Mouse (Mus musculus) midbrain, embryonic 16.5 days (tissue): Measurements from ENCODE around the gene Tpst2. TPM values are rescaled to one million over a fixed set of nuclear protein-coding genes. Genes with fewer than 3 reads are reported as not detected.
A peak's percentile ranks its signal among the peaks of the same experiment; 100 is the strongest.

Experiments used
- ATAC-seq: fragments of 200-750 bp; cut with Nextera tagmentation; 2 replicates; pipeline ENCODE4 v1.8.0; 2017; ENCODE audit warnings: moderate TSS enrichment
- H3K27ac ChIP-seq: fragments of 300-500 bp; sonication (generic); 2 replicates; pipeline ENCODE4 v1.5.1; 2014; ENCODE audit warnings: mild to moderate bottlenecking, low read length, mixed read lengths
- H3K27me3 ChIP-seq: fragments of 300-500 bp; sonication (generic); 2 replicates; pipeline ENCODE4 v1.6.1; 2014; ENCODE audit warnings: low read depth, low read length, mixed read lengths; ENCODE audit not compliant: control insufficient read depth, insufficient read depth
- H3K36me3 ChIP-seq: fragments of 300-500 bp; sonication (generic); 2 replicates; pipeline ENCODE4 v1.6.1; 2014; ENCODE audit warnings: mild to moderate bottlenecking, low read length, moderate library complexity, mixed read lengths; ENCODE audit not compliant: control insufficient read depth, insufficient read depth
- H3K4me1 ChIP-seq: fragments of 300-500 bp; sonication (generic); 2 replicates; pipeline ENCODE4 v1.6.1; 2014; ENCODE audit warnings: mild to moderate bottlenecking, low read length, mixed read lengths; ENCODE audit not compliant: control insufficient read depth, insufficient read depth
- H3K4me2 ChIP-seq: fragments of 300-500 bp; sonication (generic); 2 replicates; pipeline ENCODE4 v1.6.1; 2014; ENCODE audit warnings: mild to moderate bottlenecking, low read length, mixed read lengths
- H3K4me3 ChIP-seq: fragments of 300-500 bp; sonication (generic); 2 replicates; pipeline ENCODE4 v1.5.1; 2014; ENCODE audit warnings: low read depth, mild to moderate bottlenecking, low read length, moderate library complexity, mixed read lengths
- H3K9ac ChIP-seq: fragments of 300-500 bp; sonication (generic); 2 replicates; pipeline ENCODE4 v1.6.1; 2014; ENCODE audit warnings: low read depth, low read length, mixed read lengths
- H3K9me3 ChIP-seq: fragments of 300-500 bp; sonication (generic); replicated peaks from 2 replicates; pipeline ENCODE4 v1.6.1; 2014; ENCODE audit warnings: mild to moderate bottlenecking, low read length, mixed read lengths; ENCODE audit not compliant: control insufficient read depth, poor library complexity, severe bottlenecking
- WGBS: fragments of 180-500 bp; shearing (Covaris S2); extraction: QIAGEN DNeasy Blood & Tissue Kit; methylation state at CpG from one replicate; pipeline ENCODE4 v1.1.7; 2014; 5-methylcytosine and 5-hydroxymethylcytosine counted together
- polyA plus RNA-seq: library from polyadenylated mRNA; unstranded; fragments of >200 nt; fragmentation: Nextera tagmentation; extraction: Ambion mirVana; gene quantifications from 2 replicates; pipeline ENCODE4 v1.2.1, GENCODE M21; 2015

Gene Tpst2
- polyA plus RNA-seq, result 26.2 and 34.5 TPM in 2 replicates

DNA sequence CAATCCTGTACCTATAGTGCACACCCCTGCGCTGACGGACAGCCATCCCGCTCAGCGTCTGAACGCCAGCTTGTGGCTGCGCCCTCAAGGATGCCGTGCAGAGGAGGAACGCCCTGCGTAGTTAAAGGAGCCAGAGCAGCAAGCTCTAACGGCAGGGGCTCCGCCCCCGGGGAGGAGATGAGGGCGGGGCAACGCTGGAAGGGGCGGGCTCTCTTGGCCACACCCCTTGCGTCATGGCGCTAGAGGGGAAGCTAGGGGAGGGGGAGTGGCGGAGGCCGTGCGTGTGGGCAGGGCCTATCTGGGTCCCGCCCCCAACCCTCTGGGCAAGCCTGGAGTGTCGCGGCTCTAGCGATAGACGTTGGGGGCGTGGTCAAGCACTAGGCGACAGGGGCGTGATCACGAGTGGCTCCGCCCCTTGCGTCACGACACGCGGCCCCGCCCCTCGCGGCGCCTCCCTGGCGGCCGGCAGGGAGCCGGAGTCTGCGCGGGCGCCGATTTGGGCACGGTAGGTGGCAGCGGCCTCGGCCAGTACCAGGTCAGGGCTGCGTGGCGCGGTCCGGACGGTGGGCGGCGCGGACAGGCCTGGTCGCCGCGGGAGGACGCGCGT is at the start of gene Tpst2:
Tpst2 (plus strand) TSS at position 425 of the 607 bp plus-strand sequence.
- Histone ChIP-seq H3K36me3 (no peaks in the 10 kb centered on the region), H3K9ac (peak within 1 kb of the TSS; percentile 75), H3K9me3 (no peaks in the 10 kb centered on the region), H3K4me3 (peak within 1 kb of the TSS; percentile 63), H3K27ac (peak within 1 kb of the TSS; percentile 82), H3K4me1 (peaks cover 17% of the 10 kb centered on the region), H3K27me3 (no peaks in the 10 kb centered on the region), H3K4me2 (peak within 1 kb of the TSS; percentile 95)
- under 1% methylated on average over 48 of the region's 62 CpGs for WGBS
- peak; percentile 94 for ATAC-seq

DNA sequence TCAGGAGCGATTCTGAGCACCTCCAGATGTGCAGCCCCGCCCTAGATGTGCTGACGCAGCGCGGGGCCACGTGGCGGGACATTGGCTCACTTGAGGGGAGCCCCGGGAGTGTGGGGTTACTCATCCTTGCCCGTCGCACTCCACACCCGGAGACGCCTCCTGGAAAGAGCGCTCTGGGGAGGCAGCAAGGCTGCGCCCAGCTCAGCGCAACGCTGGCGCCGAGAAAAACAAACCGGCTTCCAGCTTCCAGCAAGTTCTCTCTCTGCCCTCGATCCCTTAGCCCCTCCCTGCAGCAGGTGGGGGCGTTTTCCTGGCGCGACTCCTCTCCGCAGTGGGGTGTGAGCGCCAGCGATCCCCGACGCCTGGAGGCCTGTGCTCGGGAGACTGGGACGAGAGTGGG is 49.1 kb upstream of the Tpst2 start:
- Histone ChIP-seq H3K4me1 (peaks cover 34% of the 10 kb centered on the region), H3K9ac (peak overlapping the region; percentile 98), H3K9me3 (no peaks in the 10 kb centered on the region), H3K27ac (peak overlapping the region; percentile 98), H3K4me3 (peak overlapping the region; percentile 87), H3K4me2 (peak overlapping the region; percentile 95), H3K36me3 (peaks cover 9% of the 10 kb centered on the region), H3K27me3 (no peaks in the 10 kb centered on the region)
- WGBS, result under 1% methylated on average over 30 of the region's 30 CpGs
- peak; percentile 29 for ATAC-seq

DNA sequence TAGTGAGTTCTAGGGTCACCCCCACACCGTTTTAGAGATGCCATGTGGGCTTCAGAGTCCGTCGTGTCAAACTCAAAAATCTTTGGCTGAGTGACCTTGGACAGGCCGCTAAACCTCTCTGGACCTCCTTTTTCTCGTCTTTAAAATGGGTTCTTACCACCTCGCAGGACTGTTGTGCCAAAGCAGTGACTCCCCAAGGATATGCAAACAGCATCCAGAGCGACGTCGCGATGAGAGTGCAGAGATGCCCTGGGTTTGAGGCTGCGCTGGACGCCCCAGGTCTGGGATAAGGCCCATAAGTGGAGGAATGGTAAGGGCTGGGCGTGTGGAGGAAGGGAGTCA is 48.6 kb upstream of the Tpst2 start:
- Histone ChIP-seq H3K4me3 (peak overlapping the region; percentile 87), H3K36me3 (peaks cover 4% of the 10 kb centered on the region; the same call in 1 of the 2 replicates), H3K27ac (peak overlapping the region; percentile 98), H3K9me3 (no peaks in the 10 kb centered on the region), H3K27me3 (no peaks in the 10 kb centered on the region), H3K9ac (peak overlapping the region; percentile 98), H3K4me2 (peak overlapping the region; percentile 95), H3K4me1 (peaks cover 31% of the 10 kb centered on the region)
- peak; percentile 6; the same call in 1 of the 2 replicates for ATAC-seq
- 0% methylated on average over 13 of the region's 13 CpGs for WGBS

GRCm38 (mm10) chr5:112228240-112229076 is 48.0 kb upstream of the Tpst2 start:
- Histone ChIP-seq H3K27ac (peak overlapping the region; percentile 98), H3K36me3 (no peaks in the 10 kb centered on the region), H3K9ac (peak overlapping the region; percentile 98), H3K9me3 (no peaks in the 10 kb centered on the region), H3K4me2 (peak overlapping the region; percentile 95), H3K27me3 (no peaks in the 10 kb centered on the region), H3K4me3 (peak overlapping the region; percentile 87), H3K4me1 (peaks cover 28% of the 10 kb centered on the region)
- ATAC-seq, result peak; percentile 82
- 1% methylated on average over 57 of the region's 57 CpGs for WGBS

GRCm38 (mm10) chr5:112235806-112236205 is 40.7 kb upstream of the Tpst2 start:
- H3K4me1 ChIP-seq, result peaks cover 21% of the 10 kb centered on the region; the same call in 1 of the 2 replicates
- H3K4me2 ChIP-seq, result no peak overlapping the region
- no peak overlapping the region for H3K4me3 ChIP-seq
- no peaks in the 10 kb centered on the region for H3K9me3 ChIP-seq
- no peak overlapping the region for H3K27ac ChIP-seq
- 58% methylated on average over 5 of the region's 5 CpGs for WGBS
- no peaks in the 10 kb centered on the region for H3K36me3 ChIP-seq
- no peaks in the 10 kb centered on the region for H3K27me3 ChIP-seq
- no peak overlapping the region for H3K9ac ChIP-seq
- ATAC-seq, result no peak

GRCm38 (mm10) chr5:112236631-112237030 is 39.9 kb upstream of the Tpst2 start:
- H3K27ac ChIP-seq, result peak overlapping the region; percentile 91
- H3K4me3 ChIP-seq, result no peak overlapping the region
- ATAC-seq, result no peak
- no peaks in the 10 kb centered on the region for H3K36me3 ChIP-seq
- H3K4me2 ChIP-seq, result peak overlapping the region; percentile 54
- H3K27me3 ChIP-seq, result no peaks in the 10 kb centered on the region
- H3K9ac ChIP-seq, result peak overlapping the region; percentile 69
- 47% methylated on average over 2 of the region's 2 CpGs for WGBS
- H3K9me3 ChIP-seq, result no peaks in the 10 kb centered on the region
- H3K4me1 ChIP-seq, result peaks cover 21% of the 10 kb centered on the region; the same call in 1 of the 2 replicates

DNA sequence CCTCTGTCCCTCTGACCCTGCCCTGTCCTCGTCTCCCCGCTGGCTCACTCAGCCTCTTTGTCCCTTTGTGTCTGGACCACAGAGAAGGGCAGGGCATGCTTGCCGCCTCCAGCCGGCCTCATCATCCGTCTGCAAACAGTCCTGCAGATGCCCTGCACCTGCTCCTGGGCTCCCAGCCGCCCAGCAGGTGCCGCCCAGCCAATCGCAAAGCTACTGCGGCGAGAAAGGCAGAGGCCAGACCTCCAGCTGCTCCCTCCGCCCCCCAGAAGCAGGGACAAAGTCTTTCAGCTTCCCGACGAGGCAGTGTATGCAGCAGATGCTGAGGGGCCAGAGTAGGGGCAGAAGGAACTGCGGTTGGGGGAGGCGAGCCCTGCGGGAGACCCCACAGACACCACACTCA is 39.1 kb upstream of the Tpst2 start:
- H3K4me1 ChIP-seq, result peaks cover 21% of the 10 kb centered on the region; the same call in 1 of the 2 replicates
- peak overlapping the region; percentile 21 for H3K4me3 ChIP-seq
- WGBS, result under 1% methylated on average over 13 of the region's 16 CpGs

GRCm38 (mm10) chr5:112237866-112238570 is 38.5 kb upstream of the Tpst2 start:
- Histone ChIP-seq H3K4me2 (peak overlapping the region; percentile 54), H3K4me3 (no peak overlapping the region; the same call in 1 of the 2 replicates), H3K27ac (peak overlapping the region; percentile 91), H3K4me1 (peaks cover 21% of the 10 kb centered on the region; the same call in 1 of the 2 replicates), H3K9me3 (no peaks in the 10 kb centered on the region), H3K27me3 (no peaks in the 10 kb centered on the region), H3K36me3 (no peaks in the 10 kb centered on the region), H3K9ac (peak overlapping the region; percentile 69)
- 40% methylated on average over 9 of the region's 9 CpGs for WGBS
- ATAC-seq, result peak; percentile 25; the same call in 1 of the 2 replicates

More for the DNA sequence above, 39.1 kb upstream of the Tpst2 start:
- Histone ChIP-seq H3K9me3 (no peaks in the 10 kb centered on the region), H3K36me3 (no peaks in the 10 kb centered on the region), H3K27ac (peak overlapping the region; percentile 91), H3K27me3 (no peaks in the 10 kb centered on the region), H3K4me2 (peak overlapping the region; percentile 54), H3K9ac (peak overlapping the region; percentile 69)
- peak; percentile 80 for ATAC-seq
